Mouse (Mus musculus) frontal cortex, postnatal 14 days (tissue): ENCODE measurements around the gene Rab26.

Experiments used
- DNase-seq, 2 experiments: peaks; one replicate each; pipeline ENCODE4 v3.0.0; 2022; ENCODE audit warnings: low spot score in 2 of 2

The Rab26 gene

DNA sequence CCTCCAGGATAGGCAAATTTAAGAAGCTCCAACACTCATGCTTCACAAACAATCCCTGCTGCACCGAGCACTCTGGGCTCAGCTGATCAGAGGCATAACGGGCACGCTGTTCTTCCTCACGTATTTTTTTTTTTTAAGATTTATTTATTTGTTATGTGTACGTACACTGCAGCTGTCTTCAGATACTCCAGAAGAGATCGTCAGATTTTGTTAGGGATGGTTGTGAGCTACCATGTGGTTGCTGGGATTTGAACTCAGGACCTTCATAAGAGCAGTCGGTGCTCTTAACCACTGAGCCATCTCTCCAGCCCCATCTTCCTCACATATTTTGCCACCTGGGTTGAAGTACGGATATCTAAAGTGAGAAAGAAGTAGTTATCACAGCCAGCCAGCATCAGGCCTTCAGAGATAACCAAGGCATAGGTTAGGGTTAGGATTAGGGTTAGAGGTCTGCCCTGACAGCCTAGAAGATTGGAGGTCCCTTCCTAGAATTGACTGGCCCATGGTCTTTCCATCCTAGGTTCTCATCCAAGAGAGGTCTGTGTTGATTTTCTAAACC is at the start of gene Rab26:
Gene Rab26, minus strand, starts transcription at position 51 of the 559 bp plus-strand sequence.
- no peak for DNase-seq

DNA sequence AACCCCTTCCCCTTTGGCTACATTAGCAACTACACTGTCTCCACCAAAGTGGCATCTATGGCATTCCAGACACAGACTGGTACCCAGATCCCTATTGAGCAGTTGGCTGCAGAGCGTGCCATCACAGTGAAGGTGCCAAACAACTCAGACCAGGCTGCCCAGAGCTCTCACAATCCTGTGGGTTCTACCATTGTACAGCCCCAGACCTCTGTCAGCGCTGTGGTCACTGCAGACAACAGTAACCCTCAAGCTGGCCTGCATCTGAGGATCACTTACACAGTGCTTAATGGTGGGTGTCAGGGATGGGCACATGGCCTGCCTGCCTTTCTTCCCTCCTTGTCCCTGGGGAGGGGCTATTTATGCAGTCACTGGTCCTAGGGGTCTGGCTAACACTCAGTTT is 46.3 kb upstream of the Rab26 start:
- DNase-seq = no peak

DNA sequence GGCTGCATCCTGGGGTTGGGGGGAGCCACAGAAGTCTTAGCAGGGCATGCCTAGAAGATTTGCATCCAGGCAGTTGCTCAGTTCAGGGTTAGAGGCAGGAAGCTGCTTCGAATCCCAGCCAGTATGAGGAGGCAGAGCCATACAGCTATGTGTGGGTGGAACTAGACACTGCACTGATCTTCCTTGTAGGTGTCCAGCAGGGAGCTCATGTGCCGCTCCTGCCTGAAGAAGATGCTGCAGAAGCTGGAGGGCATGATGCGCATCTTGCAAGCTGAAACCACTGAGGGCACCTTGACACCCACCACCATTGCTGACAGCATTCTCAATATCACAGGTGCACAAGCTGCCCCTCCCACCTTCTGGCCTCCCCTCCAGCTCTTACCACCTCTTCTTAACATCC is 45.5 kb upstream of the Rab26 start:
- no peak for DNase-seq

DNA sequence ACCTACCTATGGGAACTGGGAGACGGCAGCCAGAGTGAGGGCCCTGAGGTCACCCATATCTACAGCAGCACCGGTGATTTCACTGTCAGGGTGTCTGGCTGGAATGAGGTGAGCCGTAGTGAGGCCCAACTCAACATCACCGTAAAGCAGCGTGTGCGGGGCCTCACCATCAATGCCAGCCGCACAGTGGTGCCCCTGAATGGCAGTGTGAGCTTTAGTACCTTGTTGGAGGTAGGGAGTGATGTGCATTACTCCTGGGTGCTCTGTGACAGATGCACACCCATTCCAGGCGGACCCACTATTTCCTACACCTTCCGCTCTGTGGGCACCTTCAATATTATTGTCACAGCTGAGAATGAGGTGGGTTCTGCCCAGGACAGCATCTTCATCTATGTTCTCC is 39.8 kb upstream of the Rab26 start:
- DNase-seq = no peak

DNA sequence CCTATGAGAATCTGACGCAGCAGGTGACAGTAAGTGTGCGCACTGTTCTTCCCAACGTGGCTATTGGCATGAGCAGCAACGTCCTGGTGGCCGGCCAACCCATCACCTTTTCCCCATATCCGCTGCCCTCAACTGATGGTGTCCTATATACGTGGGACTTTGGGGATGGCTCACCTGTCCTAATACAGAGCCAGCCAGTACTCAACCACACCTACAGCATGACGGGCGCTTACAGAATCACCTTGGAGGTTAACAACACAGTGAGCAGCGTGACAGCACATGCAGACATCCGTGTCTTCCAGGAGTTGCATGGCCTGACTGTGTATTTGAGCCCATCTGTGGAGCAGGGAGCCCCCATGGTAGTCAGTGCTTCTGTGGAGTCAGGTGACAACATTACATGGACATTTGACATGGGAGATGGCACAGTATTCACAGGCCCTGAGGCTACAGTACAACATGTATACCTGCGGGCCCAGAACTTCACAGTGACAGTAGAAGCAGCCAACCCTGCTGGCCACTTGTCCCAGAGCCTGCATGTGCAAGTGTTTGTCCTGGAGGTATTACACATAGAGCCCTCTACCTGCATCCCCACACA is 38.7 kb upstream of the Rab26 start:
- no peak for DNase-seq

DNA sequence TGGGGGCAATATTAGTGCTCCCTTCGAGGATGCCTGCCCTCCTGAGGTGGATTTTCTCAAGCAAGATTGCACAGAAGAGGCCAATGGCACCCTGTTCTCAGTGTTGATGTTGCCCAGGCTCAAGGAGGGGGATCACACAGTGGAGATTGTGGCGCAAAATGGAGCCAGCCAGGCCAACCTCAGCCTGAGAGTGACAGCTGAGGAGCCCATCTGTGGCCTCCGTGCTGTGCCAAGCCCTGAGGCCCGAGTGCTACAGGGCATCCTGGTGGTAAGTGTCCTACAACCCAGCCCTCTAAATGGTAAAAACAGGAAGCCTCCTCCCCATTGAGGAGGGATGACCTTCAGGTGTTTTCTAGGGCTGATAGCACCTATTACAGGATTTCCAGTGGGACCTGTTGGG is 35.8 kb upstream of the Rab26 start:
- DNase-seq = no peak

DNA sequence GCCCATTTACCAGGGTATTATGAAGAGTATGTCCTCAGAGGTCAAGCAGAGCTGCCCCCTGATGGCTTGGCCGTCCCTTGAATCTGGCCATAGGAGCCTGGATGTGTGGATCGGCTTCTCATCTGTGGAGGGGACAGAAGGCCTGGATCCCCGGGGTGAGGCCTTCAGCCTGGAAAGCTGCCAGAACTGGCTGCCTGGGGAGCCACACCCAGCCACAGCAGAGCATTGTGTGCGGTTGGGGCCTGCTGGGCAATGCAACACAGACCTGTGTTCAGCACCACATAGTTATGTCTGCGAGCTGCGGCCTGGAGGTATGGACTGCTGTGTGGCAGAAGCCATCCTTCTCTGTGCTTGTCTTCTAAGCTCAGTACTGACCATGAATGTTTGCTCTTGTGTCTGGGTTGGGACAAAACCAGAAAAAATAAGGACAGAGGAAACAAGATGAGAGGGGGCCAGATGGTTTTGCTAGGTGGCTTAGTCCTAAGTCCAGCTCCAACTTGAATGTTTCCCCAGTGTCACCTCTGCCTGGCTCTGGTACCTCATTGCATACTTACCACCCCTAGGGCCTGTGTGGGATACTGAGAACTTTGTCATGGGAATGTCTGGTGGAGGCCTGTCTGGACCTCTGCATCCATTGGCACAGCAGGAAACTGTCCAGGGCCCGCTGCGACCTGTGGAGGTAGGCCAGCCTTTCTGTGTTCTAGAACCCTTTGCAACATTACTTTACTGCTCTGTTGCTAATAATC is 33.2 kb upstream of the Rab26 start:
- no peak for DNase-seq

DNA sequence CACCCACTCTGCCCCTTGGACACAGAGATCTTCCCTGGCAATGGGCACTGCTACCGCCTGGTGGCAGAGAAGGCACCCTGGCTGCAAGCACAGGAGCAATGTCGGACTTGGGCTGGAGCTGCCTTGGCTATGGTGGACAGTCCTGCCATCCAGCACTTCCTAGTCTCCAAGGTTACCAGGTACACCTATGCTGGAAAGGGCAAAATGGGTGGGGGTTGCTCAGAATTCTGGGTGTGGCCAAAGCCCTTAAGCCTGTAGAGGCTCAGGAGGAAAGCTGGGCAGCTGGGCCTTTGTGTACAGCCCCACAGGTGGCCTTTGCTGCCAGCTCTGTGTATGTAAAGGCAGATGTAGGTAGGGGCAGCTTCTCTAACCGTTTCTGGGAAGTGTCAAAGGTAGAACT is 31.8 kb upstream of the Rab26 start:
- no peak for DNase-seq

DNA sequence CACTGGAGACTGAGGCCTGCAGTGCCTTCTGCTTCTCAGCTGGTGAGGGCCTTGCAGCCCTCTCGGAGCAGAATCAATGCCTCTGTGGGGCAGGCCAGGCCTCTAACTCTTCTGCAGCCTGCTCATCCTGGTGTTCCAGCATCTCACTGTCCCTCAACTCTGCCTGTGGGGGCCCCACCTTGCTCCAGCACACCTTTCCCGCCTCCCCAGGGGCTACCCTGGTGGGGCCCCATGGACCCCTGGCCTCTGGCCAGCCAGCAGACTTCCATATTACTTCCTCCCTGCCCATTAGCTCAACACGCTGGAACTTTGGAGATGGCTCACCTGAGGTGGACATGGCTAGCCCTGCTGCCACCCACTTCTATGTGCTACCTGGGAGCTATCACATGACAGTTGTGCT is 31.1 kb upstream of the Rab26 start:
- no peak for DNase-seq

DNA sequence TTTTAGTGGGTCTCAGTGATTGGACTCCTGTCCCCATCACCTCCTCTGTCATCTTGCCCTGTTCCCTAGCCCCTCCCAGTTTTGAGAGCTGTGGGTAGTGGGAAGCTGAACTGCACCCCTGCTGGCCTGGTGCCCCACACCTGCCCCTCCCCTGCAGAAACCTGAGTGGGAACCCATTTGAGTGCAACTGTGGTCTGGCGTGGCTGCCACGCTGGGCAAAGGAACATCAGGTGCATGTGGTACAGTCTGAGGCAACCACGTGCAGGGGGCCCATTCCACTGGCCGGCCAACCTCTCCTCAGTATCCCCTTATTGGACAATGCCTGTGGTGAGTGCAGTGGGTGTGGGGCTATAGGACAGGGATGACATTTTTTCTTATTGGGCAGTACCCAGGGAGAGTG is 30.4 kb upstream of the Rab26 start:
- DNase-seq = no peak

DNA sequence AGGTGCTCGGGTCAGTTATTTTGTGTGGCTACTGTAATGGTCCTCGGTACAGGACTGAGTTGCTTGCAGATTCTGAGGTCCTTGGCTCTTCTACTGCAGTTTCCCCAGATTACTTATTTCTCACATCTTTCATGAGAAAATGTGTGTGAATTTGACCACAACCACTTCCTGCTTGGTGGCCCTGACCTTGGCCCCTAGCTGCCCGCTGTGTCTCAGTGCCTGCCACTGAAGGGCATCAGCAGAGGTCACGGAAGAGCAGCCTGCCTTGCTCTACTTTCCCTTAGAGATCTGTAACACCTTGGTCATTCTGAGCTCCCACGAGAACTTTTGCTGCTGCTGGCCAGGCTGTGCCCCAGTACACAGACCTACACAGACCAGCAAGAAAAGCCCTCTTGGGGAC is 29.6 kb upstream of the Rab26 start:
- DNase-seq = no peak

DNA sequence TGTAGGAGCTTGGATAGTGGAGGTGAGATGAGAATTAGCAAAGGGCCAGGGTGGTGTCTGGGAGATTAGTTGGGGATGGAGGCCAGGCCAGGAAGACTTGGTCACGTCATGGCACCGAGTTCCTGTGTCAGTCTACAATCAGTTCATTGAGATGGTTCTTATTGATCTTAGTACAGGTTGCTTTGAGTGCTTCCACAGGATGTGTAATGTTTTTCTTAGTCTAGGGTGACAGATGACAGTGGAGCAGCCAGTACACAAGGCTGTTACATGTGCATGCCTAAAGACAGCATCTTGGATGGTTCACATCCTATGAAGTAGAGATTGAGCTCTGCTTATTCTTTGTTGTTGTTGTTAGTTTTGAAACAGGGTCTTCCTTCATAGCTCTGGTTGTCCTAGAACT is 27.6 kb upstream of the Rab26 start:
- DNase-seq = no peak

DNA sequence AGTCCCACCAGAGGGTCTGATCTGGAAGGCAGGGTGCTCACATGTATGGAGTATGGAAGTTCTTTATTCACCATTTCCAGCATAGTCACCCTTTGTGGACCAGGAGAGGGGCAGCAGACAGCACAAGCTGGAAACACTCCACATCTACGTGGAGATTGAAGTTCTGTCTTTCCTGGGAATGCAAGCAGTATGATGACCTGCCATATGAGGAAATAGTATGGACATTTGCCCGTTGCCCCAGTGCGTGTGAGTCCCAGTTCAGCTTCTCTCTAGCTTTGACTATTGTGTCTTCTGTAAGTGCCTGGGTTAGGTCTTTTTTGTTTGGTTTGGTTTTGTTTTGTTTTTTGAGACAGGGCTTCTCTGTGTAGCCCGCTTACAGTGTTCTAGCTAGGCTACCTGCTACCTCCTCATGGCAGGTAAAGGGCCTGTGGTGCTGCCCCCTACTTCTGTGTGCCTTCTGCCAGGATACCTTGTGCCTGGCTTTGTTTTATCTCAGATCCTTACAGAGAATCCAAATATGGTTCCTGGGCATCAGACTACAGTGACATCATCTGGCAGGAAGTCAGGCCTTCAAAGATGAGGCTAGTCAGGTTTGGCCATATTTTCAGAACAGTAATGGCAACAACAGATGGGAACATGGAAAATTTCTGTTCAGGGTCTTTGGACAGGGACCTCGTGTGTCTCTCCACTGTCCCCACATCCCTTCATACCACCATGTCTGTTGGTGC is 26.5 kb upstream of the Rab26 start:
- DNase-seq = no peak

DNA sequence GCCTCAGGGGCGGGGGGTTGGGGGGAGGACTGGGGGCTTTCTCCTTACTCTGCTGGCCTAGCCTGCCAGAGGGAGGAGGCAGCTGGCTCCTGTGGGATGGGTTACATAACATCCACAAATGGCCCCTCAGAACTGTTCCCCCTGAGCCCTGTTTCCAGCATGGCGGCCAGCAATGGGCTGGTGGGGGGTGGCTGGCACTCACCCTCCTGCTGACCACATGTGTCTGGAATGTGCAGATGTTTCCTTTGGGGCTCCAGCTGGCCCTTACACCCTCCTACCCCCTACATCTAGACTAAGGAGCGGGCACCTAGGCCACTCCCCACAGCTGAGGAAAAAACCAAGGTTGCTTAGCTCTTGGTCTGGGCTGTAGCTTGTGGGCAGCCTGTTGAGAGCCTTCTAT is 25.1 kb upstream of the Rab26 start:
- DNase-seq = no peak

DNA sequence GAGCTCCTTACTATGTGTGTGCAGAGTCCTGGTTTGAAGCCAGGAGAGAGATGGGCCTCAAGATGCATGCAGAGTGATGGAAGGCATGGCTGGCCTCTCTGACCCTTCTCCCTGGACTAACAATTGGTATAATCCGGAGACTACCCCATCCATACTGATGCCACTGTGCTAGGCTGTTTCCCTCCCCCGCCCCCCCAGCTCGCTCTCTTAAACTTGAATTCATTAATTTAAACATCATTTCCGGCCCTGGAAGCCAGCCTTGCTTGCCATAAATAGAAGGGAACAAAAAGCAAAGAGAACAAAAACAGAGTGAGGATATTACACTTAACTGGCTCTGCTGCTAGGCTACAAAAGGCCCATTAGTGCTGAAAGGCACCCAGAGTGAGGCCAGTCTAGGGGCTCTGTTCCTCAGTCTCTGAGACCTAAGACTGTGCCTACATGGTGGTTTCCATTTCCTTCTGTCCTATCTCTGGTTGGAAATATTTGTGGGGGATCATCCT is 24.6 kb upstream of the Rab26 start:
- DNase-seq = no peak

DNA sequence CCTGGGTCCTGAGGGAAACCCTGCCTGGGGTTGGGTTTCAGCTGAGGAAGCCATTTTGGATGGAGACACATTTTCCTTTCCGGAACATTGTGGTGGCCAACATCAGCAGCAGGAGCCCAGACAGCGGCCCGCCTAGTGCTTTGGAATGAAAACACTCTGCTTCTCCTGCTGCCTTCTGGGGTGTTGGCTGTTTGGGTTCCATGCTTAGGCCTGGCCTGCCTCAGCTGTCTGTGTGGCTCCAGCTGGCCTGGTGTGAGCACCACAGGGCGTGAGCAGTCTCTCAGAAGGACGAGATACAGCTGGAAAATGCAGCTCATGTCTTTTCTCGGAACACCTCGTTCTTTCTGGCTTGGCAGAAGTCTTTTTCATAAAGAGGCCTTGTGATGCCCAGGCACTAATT is 23.1 kb upstream of the Rab26 start:
- DNase-seq = no peak

DNA sequence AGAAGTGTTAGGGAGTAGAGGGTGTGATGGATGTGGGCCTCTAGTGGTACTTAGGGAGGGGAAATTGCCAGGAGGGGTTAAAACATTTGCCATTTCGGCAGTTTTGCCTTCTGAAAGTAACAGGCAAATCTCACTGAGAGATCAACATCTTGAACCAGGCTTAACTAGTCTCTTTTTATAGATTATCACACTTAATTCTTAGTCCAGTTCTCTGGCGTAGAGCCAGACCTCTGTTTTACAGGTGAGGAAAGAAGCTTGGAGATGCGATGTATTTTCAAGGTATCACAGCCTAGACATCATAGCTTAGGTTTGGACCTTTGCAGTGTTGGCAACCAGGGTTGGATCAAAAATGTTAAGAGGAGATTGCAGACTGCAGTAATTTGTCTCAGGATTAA is 17.0 kb upstream of the Rab26 start:
- no peak for DNase-seq

DNA sequence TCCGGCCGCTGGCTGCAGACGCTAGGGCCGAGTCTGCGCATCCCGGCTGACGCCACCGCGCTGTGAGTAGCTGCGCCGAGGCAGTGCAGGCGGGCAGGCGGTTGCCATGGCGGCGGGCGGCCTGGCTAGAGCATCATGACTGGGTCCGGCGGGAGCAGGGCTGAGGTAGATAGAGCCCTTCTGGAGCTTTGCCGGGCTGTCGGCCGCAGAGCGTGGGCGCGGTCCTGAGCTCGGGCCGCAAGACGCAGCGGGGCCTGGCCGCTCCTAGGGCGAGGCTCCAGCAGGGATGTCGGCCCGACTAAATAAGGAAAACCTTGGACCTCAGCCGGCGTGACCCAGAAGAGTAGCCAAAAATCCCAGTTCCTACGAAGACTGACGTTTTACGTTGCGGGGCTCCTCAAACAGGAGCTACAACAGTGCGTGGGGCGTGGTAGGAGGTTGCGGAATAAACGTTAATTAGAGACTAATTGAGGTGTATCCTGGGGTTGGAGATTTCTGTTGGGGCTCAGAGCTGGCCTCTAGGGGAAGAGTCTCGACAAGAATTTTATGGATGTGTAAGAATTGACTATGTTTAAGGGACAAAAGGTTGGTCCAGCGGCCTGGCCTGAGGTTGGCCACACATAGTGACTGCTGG is 16.5 kb upstream of the Rab26 start:
- peak; percentile 70 to 71 for DNase-seq

DNA sequence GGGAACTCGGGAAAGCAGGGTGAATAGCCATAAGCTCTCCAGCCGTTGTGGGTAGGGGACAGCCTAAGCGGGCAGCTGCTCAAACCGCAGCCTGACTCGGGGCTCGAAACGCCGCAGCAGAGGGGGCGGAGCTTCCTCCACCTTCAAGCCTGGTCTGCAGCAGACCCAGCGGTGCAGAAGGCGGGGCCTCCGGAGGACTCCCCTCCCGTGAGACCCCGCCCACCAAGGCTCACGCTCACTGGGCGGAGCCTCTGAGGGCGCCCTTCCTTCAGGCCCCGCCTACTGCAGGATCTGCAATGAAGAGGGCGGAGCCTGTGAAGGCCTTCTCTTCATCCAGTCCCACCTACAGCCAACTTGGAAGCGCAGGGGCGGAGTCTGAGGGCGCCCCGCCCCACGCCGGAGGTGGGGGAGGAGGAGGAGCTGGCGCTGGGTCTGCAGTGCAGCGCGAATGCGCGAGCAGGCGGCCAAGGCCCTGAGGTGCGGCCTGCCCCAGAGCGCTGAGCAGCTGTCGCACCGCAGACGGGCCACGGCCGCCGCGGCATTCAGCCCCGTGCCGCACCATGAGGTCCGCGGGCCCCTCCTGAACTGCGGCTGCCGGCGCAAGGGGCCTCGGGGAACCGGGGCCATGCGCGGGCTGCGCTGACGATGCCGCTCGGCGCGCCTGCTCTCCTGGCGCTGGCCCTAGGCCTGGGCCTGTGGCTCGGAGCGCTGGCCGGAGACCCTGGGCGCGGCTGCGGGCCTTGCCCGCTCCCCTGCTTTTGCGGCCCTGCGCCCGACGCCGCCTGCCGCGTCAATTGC is 15.8 kb upstream of the Rab26 start, which contains the start of gene Pkd1:
Gene Pkd1, plus strand, starts transcription at position 217 of the 798 bp plus-strand sequence.
- peak; percentile 96 to 98 for DNase-seq

DNA sequence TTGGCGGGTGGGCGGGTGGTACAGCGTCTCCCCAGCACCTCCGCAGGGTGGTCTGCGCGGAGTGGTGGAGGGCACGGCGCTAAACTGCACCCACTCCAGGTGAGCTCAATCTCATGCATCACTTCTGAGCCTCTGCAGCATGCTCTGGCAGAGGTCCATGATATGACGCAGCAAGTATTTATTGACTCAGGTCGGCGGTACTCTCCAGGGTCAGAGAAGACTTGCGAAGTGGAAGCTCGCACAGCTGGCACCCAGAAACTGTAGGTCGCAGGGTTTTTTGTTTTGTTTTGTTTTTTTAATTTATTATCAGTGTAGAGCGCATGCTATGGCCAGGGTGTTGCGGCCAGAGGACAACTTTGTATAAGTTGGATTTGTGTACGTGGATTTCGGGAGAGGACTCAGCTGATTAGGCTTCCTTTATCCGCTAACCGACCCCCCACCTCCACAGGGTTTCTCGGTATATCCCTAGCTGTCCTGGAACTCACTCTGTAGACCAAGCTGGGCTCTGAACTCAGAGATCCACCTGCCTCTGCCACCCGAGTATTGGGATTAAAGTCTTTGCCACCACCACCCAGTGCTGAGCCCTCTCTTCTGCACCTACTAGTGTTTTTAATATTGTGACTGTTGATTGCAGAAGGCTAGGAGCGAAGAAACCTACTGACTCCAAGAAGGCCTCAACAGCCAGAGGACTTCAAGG is 15.1 kb upstream of the Rab26 start:
- no peak for DNase-seq

DNA sequence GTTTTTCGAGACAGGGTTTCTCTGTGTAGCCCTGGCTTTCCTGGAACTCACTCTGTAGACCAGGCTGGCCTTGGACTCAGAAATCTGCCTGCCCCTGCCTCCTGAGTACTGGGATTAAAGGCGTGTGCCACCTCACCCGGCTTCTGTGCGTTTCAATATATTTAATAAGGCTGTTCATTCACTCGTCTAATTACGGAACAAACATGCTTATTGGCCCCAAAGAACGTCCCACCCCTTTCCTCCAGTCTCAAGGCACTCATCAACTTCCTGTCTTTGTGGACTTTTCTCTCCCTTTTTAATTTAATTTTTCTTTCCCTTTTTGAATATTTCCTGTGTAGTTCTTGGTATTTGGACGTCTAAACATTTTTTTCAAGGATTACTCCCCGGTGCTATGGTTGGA is 14.4 kb upstream of the Rab26 start:
- DNase-seq = no peak
